Mouse (Mus musculus): ENCODE results near the gene Heg1. TPM values are rescaled to one million over a fixed set of nuclear protein-coding genes. Genes with fewer than 3 reads are reported as not detected.
A peak's percentile ranks its signal among the peaks of the same experiment; 100 is the strongest.

Heg1 gene
- total and polyA plus RNA-seq, 3 experiments, result 40.8 to 77.1 (median 67.2) TPM

- H3K79me2 ChIP-seq (replicated peaks; ENCODE audit: control insufficient read depth, extremely low read depth, insufficient read depth, poor library complexity, severe bottlenecking), result peaks cover 90% of the 10 kb centered on the region
- dilution Hi-C loops (cut with MboI; ENCODE audit: extremely low pct_ligation_motif_present, extremely low pct_unique_long_range_greater_than_20kb, low sequenced_read_pairs), result no loop called here
- no peak for DNase-seq (ENCODE audit: extremely low read depth)
- no peaks in the 10 kb centered on the region for H3K27me3 ChIP-seq (replicated peaks)
- no peak overlapping the region for H3K4me2 ChIP-seq (ENCODE audit: insufficient read depth, low read depth, poor library complexity, severe bottlenecking)
- no peak overlapping the region for H3K9ac ChIP-seq (ENCODE audit: insufficient read depth, low read depth)
- H3K36me3 ChIP-seq (replicated peaks in 1 of 2; ENCODE audit: control insufficient read depth in 1 of 2, insufficient read depth in 1 of 2, low read length in 1 of 2), result peaks cover 16 to 71% of the 10 kb centered on the region in 2 experiments
- in situ Hi-C loops (cut with MboI; ENCODE audit: low pct_ligation_motif_present, low pct_unique_long_range_greater_than_20kb, low sequenced_read_pairs), result no loop called here
- peak overlapping the region; percentile 15; the same call in 1 of the 2 replicates for H3K27ac ChIP-seq (ENCODE audit: insufficient read depth, low read depth)
- TF ChIP-seq POLR2A (IDR thresholded peaks at IDR 0.05; ENCODE audit: low read depth, low read length), result 0 out of 2 replicates have a peak, but pooled peaks have one; percentile 35
- TF ChIP-seq SIN3A (IDR thresholded peaks at IDR 0.05; ENCODE audit: low read length), result no peak
- H3K9me3 ChIP-seq (replicated peaks; ENCODE audit: low read length), result no peaks in the 10 kb centered on the region
- H3K4me1 ChIP-seq (ENCODE audit: control insufficient read depth in 1 of 2, insufficient read depth in 2 of 2), result peaks cover 50 to 95% of the 10 kb centered on the region in 2 experiments
- H3K4me3 ChIP-seq (replicated peaks in 1 of 3; ENCODE audit: low read depth in 2 of 3, low read length in 2 of 3, poor library complexity in 1 of 3), result peak overlapping the region in 1 of 3 experiments; percentile 9
Measured at GRCm38 (mm10) chr16:33700584-33700983, 16.4 kb downstream of the Heg1 start.

GRCm38 (mm10) chr16:33701872-33702271 is 17.7 kb downstream of the Heg1 start:
- dilution Hi-C loops (cut with MboI; ENCODE audit: extremely low pct_ligation_motif_present, extremely low pct_unique_long_range_greater_than_20kb, low sequenced_read_pairs), result no loop called here
- peaks cover 41 to 93% of the 10 kb centered on the region in 2 experiments for H3K4me1 ChIP-seq (ENCODE audit: control insufficient read depth in 1 of 2, insufficient read depth in 2 of 2)
- in situ Hi-C loops (cut with MboI; ENCODE audit: low pct_ligation_motif_present, low pct_unique_long_range_greater_than_20kb, low sequenced_read_pairs), result no loop called here
- H3K27ac ChIP-seq (ENCODE audit: insufficient read depth, low read depth), result no peak overlapping the region
- no peaks in the 10 kb centered on the region for H3K27me3 ChIP-seq (replicated peaks)
- H3K9me3 ChIP-seq (replicated peaks; ENCODE audit: low read length), result peaks cover 2% of the 10 kb centered on the region
- H3K4me3 ChIP-seq (replicated peaks in 1 of 3; ENCODE audit: low read depth in 2 of 3, low read length in 2 of 3, poor library complexity in 1 of 3), result no peak overlapping the region
- H3K9ac ChIP-seq (ENCODE audit: insufficient read depth, low read depth), result no peak overlapping the region
- TF ChIP-seq MAFK (IDR thresholded peaks at IDR 0.05; ENCODE audit: insufficient replicate concordance, low read length) (no peak), GABPA (IDR thresholded peaks at IDR 0.05; ENCODE audit: insufficient replicate concordance, low read depth, low read length) (no peak), MAZ (IDR thresholded peaks at IDR 0.05; ENCODE audit: low read depth, low read length) (no peak), MAX (IDR thresholded peaks at IDR 0.05; ENCODE audit: low read length) (no peak)
- DNase-seq (ENCODE audit: extremely low read depth), result no peak
- no peak overlapping the region for H3K4me2 ChIP-seq (ENCODE audit: insufficient read depth, low read depth, poor library complexity, severe bottlenecking)
- peaks cover 89% of the 10 kb centered on the region for H3K79me2 ChIP-seq (replicated peaks; ENCODE audit: control insufficient read depth, extremely low read depth, insufficient read depth, poor library complexity, severe bottlenecking)
- peaks cover 18 to 69% of the 10 kb centered on the region in 2 experiments for H3K36me3 ChIP-seq (replicated peaks in 1 of 2; ENCODE audit: control insufficient read depth in 1 of 2, insufficient read depth in 1 of 2, low read length in 1 of 2)

- Histone ChIP-seq H3K36me3 (replicated peaks in 1 of 2; ENCODE audit: control insufficient read depth in 1 of 2, insufficient read depth in 1 of 2, low read length in 1 of 2) (peaks cover 26 to 66% of the 10 kb centered on the region in 2 experiments), H3K79me2 (replicated peaks; ENCODE audit: control insufficient read depth, extremely low read depth, insufficient read depth, poor library complexity, severe bottlenecking) (peaks cover 95% of the 10 kb centered on the region), H3K4me2 (ENCODE audit: insufficient read depth, low read depth, poor library complexity, severe bottlenecking) (peak overlapping the region; percentile 77), H3K4me3 (replicated peaks in 1 of 3; ENCODE audit: low read depth in 2 of 3, low read length in 2 of 3, poor library complexity in 1 of 3) (no peak overlapping the region), H3K27ac (ENCODE audit: insufficient read depth, low read depth) (peak overlapping the region; percentile 72), H3K9me3 (replicated peaks; ENCODE audit: low read length) (peaks cover 2% of the 10 kb centered on the region), H3K27me3 (replicated peaks) (no peaks in the 10 kb centered on the region), H3K9ac (ENCODE audit: insufficient read depth, low read depth) (peak overlapping the region; percentile 24), H3K4me1 (ENCODE audit: control insufficient read depth in 1 of 2, insufficient read depth in 2 of 2) (peaks cover 43 to 90% of the 10 kb centered on the region in 2 experiments)
- DNase-seq (ENCODE audit: extremely low read depth), result peak; percentile 78
- dilution Hi-C loops (cut with MboI; ENCODE audit: extremely low pct_ligation_motif_present, extremely low pct_unique_long_range_greater_than_20kb, low sequenced_read_pairs) (no loop called here), in situ Hi-C loops (cut with MboI; ENCODE audit: low pct_ligation_motif_present, low pct_unique_long_range_greater_than_20kb, low sequenced_read_pairs) (no loop called here)
- TF ChIP-seq NRF1 (IDR thresholded peaks at IDR 0.05; ENCODE audit: low read depth, low read length) (peak; percentile 82), POLR2AphosphoS2 (IDR thresholded peaks at IDR 0.05; ENCODE audit: low read depth, low read length) (no peak), UBTF (IDR thresholded peaks at IDR 0.05; ENCODE audit: low read depth, low read length) (peak; percentile 64; the same call in 1 of the 2 replicates), JUN (IDR thresholded peaks at IDR 0.05; ENCODE audit: insufficient read depth, low read depth, low read length) (peak; percentile 46; the same call in 1 of the 2 replicates), IRF4 (IDR thresholded peaks at IDR 0.05; ENCODE audit: low read depth, low read length) (peak; percentile 86), MYC (IDR thresholded peaks at IDR 0.05; ENCODE audit: low read depth, low read length) (peak; percentile 70; the same call in 1 of the 2 replicates), MXI1 (IDR thresholded peaks at IDR 0.05; ENCODE audit: low read depth, low read length) (peak; percentile 66; the same call in 1 of the 2 replicates), SIN3A (IDR thresholded peaks at IDR 0.05; ENCODE audit: low read length) (peak; percentile 83; the same call in 1 of the 2 replicates), NELFE (IDR thresholded peaks at IDR 0.05; ENCODE audit: low read depth, low read length) (no peak), PAX5 (IDR thresholded peaks at IDR 0.05; ENCODE audit: low read length) (no peak), CHD1 (IDR thresholded peaks at IDR 0.05; ENCODE audit: low read depth, low read length) (peak; percentile 72; the same call in 1 of the 2 replicates), USF2 (conservative IDR thresholded peaks at IDR 0.05; ENCODE audit: low read depth, low read length) (0 out of 2 replicates have a peak, but pooled peaks have one; percentile 32), RAD21 (IDR thresholded peaks at IDR 0.05; ENCODE audit: low read depth, low read length) (no peak; the same call in none of the 2 replicates), TCF12 (IDR thresholded peaks at IDR 0.05; ENCODE audit: low read depth, low read length) (peak; percentile 82), HCFC1 (IDR thresholded peaks at IDR 0.05; ENCODE audit: low read depth, low read length) (no peak), MEF2A (IDR thresholded peaks at IDR 0.05; ENCODE audit: borderline replicate concordance, low read depth, low read length) (peak; percentile 93), JUND (conservative IDR thresholded peaks at IDR 0.05; ENCODE audit: low read depth, low read length) (peak; percentile 82), EP300 (IDR thresholded peaks at IDR 0.05; ENCODE audit: low read length) (peak; percentile 84), KAT2A (IDR thresholded peaks at IDR 0.05; ENCODE audit: insufficient replicate concordance, low read length) (no peak), ZMIZ1 (IDR thresholded peaks at IDR 0.05; ENCODE audit: low read depth, low read length) (no peak; the same call in 1 of the 2 replicates), TBP (conservative IDR thresholded peaks at IDR 0.05; ENCODE audit: low read depth, low read length) (0 out of 2 replicates have a peak, but pooled peaks have one; percentile 52)
Measured at GRCm38 (mm10) chr16:33704289-33704688, 20.1 kb downstream of the Heg1 start.

Measured in CH12.LX (cell line).